Mouse (Mus musculus) spleen, adult 2 months (tissue): ENCODE measurements around the gene Washc1. TPM values are rescaled to one million over a fixed set of nuclear protein-coding genes. Genes with fewer than 3 reads are reported as not detected.
"Not testable (repeated sequence)": the region's sequence is repeated elsewhere in the genome, so short reads cannot be mapped to it uniquely, and the experiment has no call there.

Source experiments
- DNase-seq, 2 experiments: peaks; one replicate each; pipeline versions ENCODE4 v3.0.0 to v3.0.0-alpha.2; 2012 to 2021; ENCODE audit warnings: low spot score in 2 of 2, low read depth in 1 of 2
- H3K27ac ChIP-seq: fragments of 200-500 bp; 2 replicates; pipeline ENCODE4 v1.5.1; 2012; ENCODE audit warnings: low read length, inconsistent platforms; ENCODE audit not compliant: insufficient read depth
- H3K27me3 ChIP-seq: fragments of 200-500 bp; 2 replicates; pipeline ENCODE4 v1.6.1; 2012; ENCODE audit warnings: mild to moderate bottlenecking, moderate library complexity, low read length, inconsistent platforms; ENCODE audit not compliant: control insufficient read depth, insufficient read depth
- H3K36me3 ChIP-seq: fragments of 200-500 bp; 2 replicates; pipeline ENCODE4 v1.6.1; 2012; ENCODE audit warnings: mild to moderate bottlenecking, low read length, inconsistent platforms; ENCODE audit not compliant: control insufficient read depth, insufficient read depth
- H3K4me1 ChIP-seq: fragments of 200-500 bp; 2 replicates; pipeline ENCODE4 v1.6.1; 2011; ENCODE audit warnings: inconsistent platforms; ENCODE audit not compliant: control insufficient read depth, insufficient read depth, insufficient read length
- H3K4me3 ChIP-seq: fragments of 200-500 bp; 2 replicates; pipeline ENCODE4 v1.5.1; 2011; ENCODE audit warnings: mild to moderate bottlenecking, inconsistent platforms; ENCODE audit not compliant: insufficient read depth, insufficient read length; ENCODE audit errors: extremely low read depth
- CTCF ChIP-seq: fragments of 200-500 bp; IDR thresholded peaks from 2 replicates; pipeline ENCODE4 v1.5.1; 2011; ENCODE audit warnings: mild to moderate bottlenecking, inconsistent platforms; ENCODE audit not compliant: insufficient read depth, insufficient read length, insufficient replicate concordance; ENCODE audit errors: extremely low read depth
- POLR2A ChIP-seq: fragments of 200-500 bp; IDR thresholded peaks from 2 replicates; pipeline ENCODE4 v1.6.1; 2011; ENCODE audit warnings: low read depth, low read length, inconsistent platforms
- WGBS: fragments of 180-500 bp; shearing (Covaris S2); methylation state at CpG from one replicate; pipeline ENCODE4 v1.1.7; 2018; 5-methylcytosine and 5-hydroxymethylcytosine counted together
- polyA plus RNA-seq: library from polyadenylated mRNA; depleted of rRNA; stranded (reverse); fragments of >200 nt; gene quantifications from 2 replicates; pipeline ENCODE4 v1.2.3, GENCODE M21; 2012

The Washc1 gene
- polyA plus RNA-seq, 1 experiment, result 36.3 TPM

GRCm38 (mm10) chr17:66125211-66125610 is 13.9 kb downstream of the Washc1 start:
- H3K4me3 ChIP-seq, result no peak overlapping the region
- 85% methylated on average over 5 of the region's 5 CpGs for WGBS
- no peak for DNase-seq
- peaks cover 3% of the 10 kb centered on the region; the same call in 1 of the 2 replicates for H3K36me3 ChIP-seq
- H3K27me3 ChIP-seq, result no peaks in the 10 kb centered on the region; the same call in 1 of the 2 replicates
- no peak for TF ChIP-seq POLR2A
- no peak for TF ChIP-seq CTCF
- peaks cover 3% of the 10 kb centered on the region for H3K4me1 ChIP-seq
- H3K27ac ChIP-seq, result no peak overlapping the region

GRCm38 (mm10) chr17:66130371-66130770 is 19.0 kb downstream of the Washc1 start:
- H3K4me3 ChIP-seq, result no peak overlapping the region
- H3K27ac ChIP-seq, result no peak overlapping the region
- WGBS, result 96% methylated on average over 9 of the region's 9 CpGs
- H3K4me1 ChIP-seq, result no peaks in the 10 kb centered on the region
- H3K36me3 ChIP-seq, result peaks cover 26% of the 10 kb centered on the region
- no peak for TF ChIP-seq CTCF
- TF ChIP-seq POLR2A, result no peak
- H3K27me3 ChIP-seq, result no peaks in the 10 kb centered on the region
- DNase-seq, result no peak

GRCm38 (mm10) chr17:66131212-66131611 is 19.9 kb downstream of the Washc1 start:
- WGBS, result 97% methylated on average over 4 of the region's 4 CpGs
- no peaks in the 10 kb centered on the region for H3K4me1 ChIP-seq
- DNase-seq, result no peak

GRCm38 (mm10) chr17:66152706-66153662 is 41.6 kb downstream of the Washc1 start:
- not testable (repeated sequence) for H3K27me3 ChIP-seq, H3K4me1 ChIP-seq, DNase-seq, H3K27ac ChIP-seq, H3K4me3 ChIP-seq
- H3K36me3 ChIP-seq, result peaks cover 11% of the 10 kb centered on the region
- WGBS, result 70% methylated on average over 5 of the region's 8 CpGs

More at GRCm38 (mm10) chr17:66131212-66131611, 19.9 kb downstream of the Washc1 start:
- Histone ChIP-seq H3K36me3 (peaks cover 30% of the 10 kb centered on the region), H3K27ac (no peak overlapping the region), H3K4me3 (no peak overlapping the region), H3K27me3 (no peaks in the 10 kb centered on the region)
- TF ChIP-seq CTCF (peak; percentile 24; the same call in 1 of the 2 replicates), POLR2A (no peak)

GRCm38 (mm10) chr17:66153735-66154423 is 42.5 kb downstream of the Washc1 start:
- not testable (repeated sequence) for H3K27me3 ChIP-seq, H3K27ac ChIP-seq, H3K4me1 ChIP-seq, H3K36me3 ChIP-seq, DNase-seq, H3K4me3 ChIP-seq
- WGBS, result 93% methylated on average over 4 of the region's 4 CpGs

- no peaks in the 10 kb centered on the region for H3K4me1 ChIP-seq
- 81% methylated on average over 2 of the region's 2 CpGs for WGBS
- H3K27me3 ChIP-seq, result no peaks in the 10 kb centered on the region
- no peak overlapping the region for H3K27ac ChIP-seq
- TF ChIP-seq CTCF (no peak), POLR2A (no peak)
- peaks cover 6% of the 10 kb centered on the region for H3K36me3 ChIP-seq
- no peak for DNase-seq
- H3K4me3 ChIP-seq, result no peak overlapping the region
Observed at GRCm38 (mm10) chr17:66154876-66155275, 43.5 kb downstream of the Washc1 start.

- H3K4me1 ChIP-seq, result no peaks in the 10 kb centered on the region
- TF ChIP-seq CTCF (no peak), POLR2A (no peak)
- H3K27me3 ChIP-seq, result no peaks in the 10 kb centered on the region
- H3K36me3 ChIP-seq, result no peaks in the 10 kb centered on the region
- no peak overlapping the region for H3K4me3 ChIP-seq
- H3K27ac ChIP-seq, result no peak overlapping the region
- WGBS, result 92% methylated on average over 5 of the region's 5 CpGs
- no peak for DNase-seq
Observed at GRCm38 (mm10) chr17:66158271-66158670, 46.9 kb downstream of the Washc1 start.

- H3K27me3 ChIP-seq, H3K4me1 ChIP-seq, H3K27ac ChIP-seq, H3K4me3 ChIP-seq, DNase-seq, H3K36me3 ChIP-seq: not testable (repeated sequence)
- 93% methylated on average over 5 of the region's 5 CpGs for WGBS
Observed at GRCm38 (mm10) chr17:66167141-66167540, 55.8 kb downstream of the Washc1 start.
